Mouse (Mus musculus) embryonic facial prominence, embryonic 12.5 days (tissue): ENCODE data around the gene Dlgap1. TPM values are rescaled to one million over a fixed set of nuclear protein-coding genes. Genes with fewer than 3 reads are reported as not detected.

Experiments used
- ATAC-seq: fragments of 200-750 bp; cut with Nextera tagmentation; 2 replicates; pipeline ENCODE4 v1.8.0; 2017; ENCODE audit not compliant: insufficient number of reproducible peaks, insufficient read depth, low FRiP score, low TSS enrichment
- H3K27ac ChIP-seq: fragments of 300-500 bp; sonication (generic); 2 replicates; pipeline ENCODE4 v1.5.1; 2016; ENCODE audit warnings: mild to moderate bottlenecking
- H3K27me3 ChIP-seq: fragments of 300-500 bp; sonication (generic); 2 replicates; pipeline ENCODE4 v1.6.1; 2016; ENCODE audit warnings: mild to moderate bottlenecking, moderate library complexity
- H3K36me3 ChIP-seq: fragments of 300-500 bp; sonication (generic); 2 replicates; pipeline ENCODE4 v1.6.1; 2016; ENCODE audit warnings: mild to moderate bottlenecking
- H3K4me1 ChIP-seq: fragments of 300-500 bp; sonication (generic); 2 replicates; pipeline ENCODE4 v1.6.1; 2016
- H3K4me2 ChIP-seq: fragments of 300-500 bp; sonication (generic); replicated peaks from 2 replicates; pipeline ENCODE4 v1.6.1; 2016; ENCODE audit warnings: mild to moderate bottlenecking, moderate library complexity
- H3K4me3 ChIP-seq: fragments of 300-500 bp; sonication (generic); 2 replicates; pipeline ENCODE4 v1.5.1; 2016; ENCODE audit warnings: mild to moderate bottlenecking
- H3K9ac ChIP-seq: fragments of 300-500 bp; sonication (generic); 2 replicates; pipeline ENCODE4 v1.6.1; 2016; ENCODE audit warnings: mild to moderate bottlenecking, moderate library complexity
- H3K9me3 ChIP-seq: fragments of 300-500 bp; sonication (generic); 2 replicates; pipeline ENCODE4 v1.6.1; 2016; ENCODE audit warnings: mild to moderate bottlenecking, moderate library complexity
- WGBS: fragments of 180-500 bp; shearing (Covaris S2); methylation state at CpG from one replicate; pipeline ENCODE4 v1.1.7; 2016; 5-methylcytosine and 5-hydroxymethylcytosine counted together
- polyA plus RNA-seq: library from polyadenylated mRNA; unstranded; fragments of >200 nt; fragmentation: Nextera tagmentation; extraction: Ambion mirVana; gene quantifications from 2 replicates; pipeline ENCODE4 v1.2.1, GENCODE M21; 2016

The Dlgap1 gene
- polyA plus RNA-seq, 1 experiment from 2014 or later, result 6.0 TPM

- Histone ChIP-seq H3K27me3 (no peaks in the 10 kb centered on the region), H3K4me1 (no peaks in the 10 kb centered on the region), H3K4me2 (no peak overlapping the region), H3K4me3 (no peak overlapping the region), H3K36me3 (no peaks in the 10 kb centered on the region), H3K27ac (no peak overlapping the region), H3K9ac (no peak overlapping the region), H3K9me3 (no peaks in the 10 kb centered on the region)
- WGBS, result 59% methylated on average over 3 of the region's 3 CpGs
- no peak for ATAC-seq
Observed at GRCm38 (mm10) chr17:70363561-70363960, 394.7 kb downstream of the Dlgap1 start.

GRCm38 (mm10) chr17:70363971-70364370 lies 395.1 kb downstream of the Dlgap1 start:
- Histone ChIP-seq H3K36me3 (no peaks in the 10 kb centered on the region), H3K4me2 (no peak overlapping the region), H3K27ac (no peak overlapping the region), H3K4me1 (no peaks in the 10 kb centered on the region), H3K27me3 (no peaks in the 10 kb centered on the region), H3K9me3 (no peaks in the 10 kb centered on the region), H3K9ac (no peak overlapping the region), H3K4me3 (no peak overlapping the region)
- ATAC-seq, result no peak
- 88% methylated on average over 1 of the region's 1 CpGs for WGBS

GRCm38 (mm10) chr17:70369124-70369523 lies 400.3 kb downstream of the Dlgap1 start:
- no peak for ATAC-seq
- Histone ChIP-seq H3K4me2 (no peak overlapping the region), H3K9ac (no peak overlapping the region), H3K27ac (no peak overlapping the region), H3K36me3 (no peaks in the 10 kb centered on the region), H3K27me3 (no peaks in the 10 kb centered on the region), H3K4me1 (no peaks in the 10 kb centered on the region), H3K4me3 (no peak overlapping the region), H3K9me3 (no peaks in the 10 kb centered on the region)
- WGBS, result 78% methylated on average over 3 of the region's 3 CpGs

- no peaks in the 10 kb centered on the region for H3K4me1 ChIP-seq
Observed at GRCm38 (mm10) chr17:70377020-70377419, 408.1 kb downstream of the Dlgap1 start.

GRCm38 (mm10) chr17:70388447-70388846 lies 419.6 kb downstream of the Dlgap1 start:
- H3K27me3 ChIP-seq, result no peaks in the 10 kb centered on the region

More at GRCm38 (mm10) chr17:70377020-70377419, 408.1 kb downstream of the Dlgap1 start:
- ATAC-seq, result no peak
- no peaks in the 10 kb centered on the region for H3K36me3 ChIP-seq
- no peak overlapping the region for H3K27ac ChIP-seq
- H3K4me3 ChIP-seq, result no peak overlapping the region
- no peak overlapping the region for H3K4me2 ChIP-seq
- no peaks in the 10 kb centered on the region for H3K27me3 ChIP-seq
- no peak overlapping the region for H3K9ac ChIP-seq
- no peaks in the 10 kb centered on the region for H3K9me3 ChIP-seq
- WGBS, result 71% methylated on average over 4 of the region's 4 CpGs

GRCm38 (mm10) chr17:70397220-70397619 lies 428.3 kb downstream of the Dlgap1 start:
- H3K4me1 ChIP-seq, result peaks cover 8% of the 10 kb centered on the region
- peak overlapping the region; percentile 9; the same call in 1 of the 2 replicates for H3K4me2 ChIP-seq
- H3K27me3 ChIP-seq, result peaks cover 3% of the 10 kb centered on the region; the same call in 1 of the 2 replicates
- H3K9ac ChIP-seq, result no peak overlapping the region
- H3K27ac ChIP-seq, result no peak overlapping the region
- H3K4me3 ChIP-seq, result no peak overlapping the region
- peak; percentile 67; the same call in 1 of the 2 replicates for ATAC-seq
- H3K36me3 ChIP-seq, result no peaks in the 10 kb centered on the region
- 13% methylated on average over 3 of the region's 3 CpGs for WGBS
- H3K9me3 ChIP-seq, result no peaks in the 10 kb centered on the region

More at GRCm38 (mm10) chr17:70388447-70388846, 419.6 kb downstream of the Dlgap1 start:
- WGBS, result 74% methylated on average over 1 of the region's 1 CpGs
- ATAC-seq, result no peak
- H3K4me2 ChIP-seq, result no peak overlapping the region
- H3K36me3 ChIP-seq, result no peaks in the 10 kb centered on the region
- no peak overlapping the region for H3K27ac ChIP-seq
- H3K9me3 ChIP-seq, result no peaks in the 10 kb centered on the region
- no peak overlapping the region for H3K4me3 ChIP-seq
- no peaks in the 10 kb centered on the region for H3K4me1 ChIP-seq
- no peak overlapping the region for H3K9ac ChIP-seq

GRCm38 (mm10) chr17:70397708-70398107 lies 428.8 kb downstream of the Dlgap1 start:
- H3K36me3 ChIP-seq, result no peaks in the 10 kb centered on the region
- 28% methylated on average over 8 of the region's 8 CpGs for WGBS
- peaks cover 8% of the 10 kb centered on the region for H3K4me1 ChIP-seq
- no peaks in the 10 kb centered on the region for H3K9me3 ChIP-seq
- H3K27ac ChIP-seq, result 0 out of 2 replicates have a peak overlapping the region, but pooled peaks have one; percentile 50
- H3K4me3 ChIP-seq, result no peak overlapping the region
- peaks cover 3% of the 10 kb centered on the region; the same call in 1 of the 2 replicates for H3K27me3 ChIP-seq
- no peak for ATAC-seq
- H3K9ac ChIP-seq, result no peak overlapping the region
- no peak overlapping the region; the same call in 1 of the 2 replicates for H3K4me2 ChIP-seq

GRCm38 (mm10) chr17:70401909-70402308 lies 433.0 kb downstream of the Dlgap1 start:
- Histone ChIP-seq H3K4me1 (peaks cover 4% of the 10 kb centered on the region), H3K27ac (no peak overlapping the region), H3K9me3 (no peaks in the 10 kb centered on the region), H3K9ac (no peak overlapping the region), H3K27me3 (no peaks in the 10 kb centered on the region), H3K4me3 (no peak overlapping the region), H3K4me2 (no peak overlapping the region), H3K36me3 (no peaks in the 10 kb centered on the region)
- ATAC-seq, result no peak
- WGBS, result 63% methylated on average over 2 of the region's 2 CpGs

- Histone ChIP-seq H3K4me1 (no peaks in the 10 kb centered on the region), H3K27me3 (no peaks in the 10 kb centered on the region), H3K27ac (no peak overlapping the region), H3K4me2 (no peak overlapping the region), H3K36me3 (no peaks in the 10 kb centered on the region), H3K9me3 (no peaks in the 10 kb centered on the region), H3K4me3 (no peak overlapping the region), H3K9ac (no peak overlapping the region)
- 28% methylated on average over 10 of the region's 10 CpGs for WGBS
- no peak for ATAC-seq
Observed at GRCm38 (mm10) chr17:70403750-70404149, 434.9 kb downstream of the Dlgap1 start.

GRCm38 (mm10) chr17:70414202-70414601 lies 445.3 kb downstream of the Dlgap1 start:
- Histone ChIP-seq H3K9ac (no peak overlapping the region), H3K36me3 (no peaks in the 10 kb centered on the region), H3K4me2 (no peak overlapping the region), H3K27me3 (no peaks in the 10 kb centered on the region), H3K4me1 (peaks cover 3% of the 10 kb centered on the region; the same call in 1 of the 2 replicates), H3K27ac (no peak overlapping the region), H3K4me3 (no peak overlapping the region), H3K9me3 (no peaks in the 10 kb centered on the region)
- 86% methylated on average over 3 of the region's 3 CpGs for WGBS
- no peak for ATAC-seq

- H3K36me3 ChIP-seq, result no peaks in the 10 kb centered on the region
- 87% methylated on average over 9 of the region's 9 CpGs for WGBS
Observed at GRCm38 (mm10) chr17:70427866-70428265, 459.0 kb downstream of the Dlgap1 start.

GRCm38 (mm10) chr17:70429746-70430451 lies 461.0 kb downstream of the Dlgap1 start:
- peak overlapping the region; percentile 35 for H3K4me2 ChIP-seq
- no peak overlapping the region for H3K27ac ChIP-seq
- H3K9ac ChIP-seq, result no peak overlapping the region
- no peaks in the 10 kb centered on the region for H3K4me1 ChIP-seq
- no peaks in the 10 kb centered on the region for H3K9me3 ChIP-seq
- H3K4me3 ChIP-seq, result no peak overlapping the region
- no peaks in the 10 kb centered on the region for H3K27me3 ChIP-seq
- whole genome bisulfite sequencing, result 12% methylated on average over 17 of the region's 17 CpGs
- ATAC-seq, result no peak
- no peaks in the 10 kb centered on the region for H3K36me3 ChIP-seq

More at GRCm38 (mm10) chr17:70427866-70428265, 459.0 kb downstream of the Dlgap1 start:
- Histone ChIP-seq H3K4me3 (no peak overlapping the region), H3K27ac (no peak overlapping the region), H3K4me2 (no peak overlapping the region), H3K9ac (no peak overlapping the region), H3K4me1 (no peaks in the 10 kb centered on the region), H3K9me3 (no peaks in the 10 kb centered on the region), H3K27me3 (no peaks in the 10 kb centered on the region)
- ATAC-seq, result no peak
